Mouse (Mus musculus): ENCODE data around the gene Cyp4f18. TPM values are rescaled to one million over a fixed set of nuclear protein-coding genes. Genes with fewer than 3 reads are reported as not detected.
A peak's percentile ranks its signal among the peaks of the same experiment; 100 is the strongest.

The Cyp4f18 gene
- polyA plus RNA-seq, 1 experiment from 2014 or later = 1.3 TPM

DNA sequence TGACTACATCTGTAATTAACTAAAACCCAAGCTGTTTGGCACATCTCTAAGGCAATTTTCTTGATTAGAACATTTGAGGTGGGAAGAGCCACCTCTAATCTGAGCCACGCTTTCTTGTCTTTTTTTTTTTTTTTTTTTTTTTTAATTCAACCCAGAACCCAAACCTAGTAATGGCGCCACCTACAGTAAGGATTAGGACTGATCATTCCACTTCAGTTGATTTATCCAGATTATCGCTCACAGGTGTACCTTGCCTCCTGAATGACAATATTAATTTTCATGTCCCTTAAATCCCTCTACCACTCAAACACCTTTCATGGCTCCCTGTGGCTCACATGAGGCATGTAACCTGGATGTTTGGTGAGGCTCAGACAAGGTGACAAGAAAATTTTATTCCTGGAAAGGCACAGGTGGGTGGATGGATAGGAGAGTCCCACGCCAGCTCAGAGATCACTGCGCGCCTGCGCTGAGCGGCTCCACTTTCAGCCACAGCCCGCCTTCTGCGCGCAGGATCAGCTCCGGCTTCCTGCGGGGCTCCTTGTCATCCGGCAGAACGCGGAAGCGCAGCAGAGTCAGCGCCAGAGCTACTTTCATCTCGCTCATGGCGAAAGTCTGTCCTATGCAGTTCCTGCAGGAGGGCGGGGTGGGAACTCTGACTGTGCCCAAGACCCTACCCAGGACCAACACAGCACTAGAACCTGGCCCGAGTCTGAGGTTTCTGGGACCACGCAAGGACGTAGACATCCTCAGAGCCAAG lies 21.1 kb downstream of the Cyp4f18 start:
- peak overlapping the region; percentile 50; the same call in 1 of the 2 replicates for H3K9ac ChIP-seq (ENCODE audit: low read length)
- H3K9me3 ChIP-seq (ENCODE audit: control insufficient read depth, low read length) = no peaks in the 10 kb centered on the region
- H3K4me1 ChIP-seq (replicated peaks; ENCODE audit: control insufficient read depth, insufficient read depth) = 0 out of 2 replicates have a peak, but pooled peaks cover 2% of the 10 kb centered on the region
- H3K36me3 ChIP-seq (ENCODE audit: control insufficient read depth, insufficient read depth, low read length) = no peaks in the 10 kb centered on the region
- H3K4me2 ChIP-seq (replicated peaks; ENCODE audit: low read depth) = peak overlapping the region; percentile 72
- 0 out of 2 replicates have a peak overlapping the region, but pooled peaks have one; percentile 30 for H3K27ac ChIP-seq (replicated peaks)
- H3K4me3 ChIP-seq (ENCODE audit: low read depth, low read length) = peak overlapping the region; percentile 42
- TF ChIP-seq CTCF (IDR thresholded peaks at IDR 0.05; ENCODE audit: low read depth) (no peak; the same call in 1 of the 2 replicates), EP300 (optimal IDR thresholded peaks at IDR 0.05) (no peak)
- DNase-seq (ENCODE audit: low spot score) (peak; percentile 73), ATAC-seq (ENCODE audit: low FRiP score, low TSS enrichment) (peak; percentile 81)
- WGBS = 11% methylated on average over 24 of the region's 24 CpGs
- no peaks in the 10 kb centered on the region for H3K27me3 ChIP-seq (ENCODE audit: control insufficient read depth, insufficient read depth, low read length)

DNA sequence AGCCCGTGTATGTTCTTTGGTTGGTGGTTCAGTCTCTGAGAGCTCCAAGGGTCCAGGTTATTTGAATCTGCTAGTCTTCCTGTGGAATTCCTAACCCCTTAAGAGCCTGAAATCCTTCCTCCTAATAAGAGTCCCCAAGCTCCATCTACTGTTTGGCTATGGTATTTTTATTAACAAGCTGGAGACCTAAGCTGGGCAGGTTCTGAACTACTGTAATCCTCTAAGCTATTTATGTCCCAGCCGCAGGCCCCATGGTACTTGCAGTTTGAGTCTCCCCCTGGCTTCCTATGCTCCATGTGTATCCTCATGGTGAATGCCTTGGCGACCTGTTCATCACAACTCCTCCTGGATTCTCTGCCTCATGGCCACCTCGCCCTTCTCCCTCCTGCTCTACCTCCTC lies 24.8 kb downstream of the Cyp4f18 start:
- H3K9me3 ChIP-seq (ENCODE audit: control insufficient read depth, low read length) = no peaks in the 10 kb centered on the region
- no peak overlapping the region for H3K4me2 ChIP-seq (replicated peaks; ENCODE audit: low read depth)
- ATAC-seq (ENCODE audit: low FRiP score, low TSS enrichment) (no peak), DNase-seq (ENCODE audit: low spot score) (no peak)
- H3K4me3 ChIP-seq (ENCODE audit: low read depth, low read length) = no peak overlapping the region
- H3K27me3 ChIP-seq (ENCODE audit: control insufficient read depth, insufficient read depth, low read length) = no peaks in the 10 kb centered on the region
- no peak overlapping the region for H3K27ac ChIP-seq (replicated peaks)
- H3K36me3 ChIP-seq (ENCODE audit: control insufficient read depth, insufficient read depth, low read length) = no peaks in the 10 kb centered on the region
- no peak overlapping the region for H3K9ac ChIP-seq (ENCODE audit: low read length)
- 0 out of 2 replicates have a peak, but pooled peaks cover 2% of the 10 kb centered on the region for H3K4me1 ChIP-seq (replicated peaks; ENCODE audit: control insufficient read depth, insufficient read depth)
- WGBS = 64% methylated on average over 4 of the region's 4 CpGs
- TF ChIP-seq CTCF (IDR thresholded peaks at IDR 0.05; ENCODE audit: low read depth) (peak; percentile 66), EP300 (optimal IDR thresholded peaks at IDR 0.05) (no peak)

DNA sequence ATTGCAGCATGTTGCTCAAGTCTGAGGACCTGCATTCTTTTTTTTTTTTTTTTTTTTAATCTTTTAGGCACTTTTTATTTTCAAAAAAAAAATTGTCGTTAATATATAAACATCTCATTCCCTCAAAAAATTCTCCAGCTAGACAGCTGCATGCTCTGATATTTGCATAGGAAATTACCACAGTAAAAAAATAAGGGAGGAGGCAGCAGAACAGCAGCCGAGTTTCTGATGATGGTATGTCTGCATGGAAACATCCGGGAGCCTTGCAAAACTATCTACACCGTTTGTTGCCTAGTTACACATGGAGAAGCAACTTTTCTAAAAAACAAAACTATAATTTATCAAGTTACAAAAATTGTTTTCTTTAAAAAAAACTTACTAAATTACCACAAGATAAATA lies 28.0 kb downstream of the Cyp4f18 start:
- TF ChIP-seq CTCF (IDR thresholded peaks at IDR 0.05; ENCODE audit: low read depth) = no peak
- no peak for TF ChIP-seq EP300 (optimal IDR thresholded peaks at IDR 0.05)
- Histone ChIP-seq H3K9me3 (ENCODE audit: control insufficient read depth, low read length) (no peaks in the 10 kb centered on the region), H3K4me1 (replicated peaks; ENCODE audit: control insufficient read depth, insufficient read depth) (no peaks in the 10 kb centered on the region), H3K36me3 (ENCODE audit: control insufficient read depth, insufficient read depth, low read length) (no peaks in the 10 kb centered on the region), H3K27ac (replicated peaks) (no peak overlapping the region), H3K4me3 (ENCODE audit: low read depth, low read length) (no peak overlapping the region), H3K4me2 (replicated peaks; ENCODE audit: low read depth) (no peak overlapping the region), H3K27me3 (ENCODE audit: control insufficient read depth, insufficient read depth, low read length) (no peaks in the 10 kb centered on the region), H3K9ac (ENCODE audit: low read length) (no peak overlapping the region)
- WGBS = 60% methylated on average over 4 of the region's 4 CpGs
- DNase-seq (ENCODE audit: low spot score) = no peak
- no peak for ATAC-seq (ENCODE audit: low FRiP score, low TSS enrichment)

DNA sequence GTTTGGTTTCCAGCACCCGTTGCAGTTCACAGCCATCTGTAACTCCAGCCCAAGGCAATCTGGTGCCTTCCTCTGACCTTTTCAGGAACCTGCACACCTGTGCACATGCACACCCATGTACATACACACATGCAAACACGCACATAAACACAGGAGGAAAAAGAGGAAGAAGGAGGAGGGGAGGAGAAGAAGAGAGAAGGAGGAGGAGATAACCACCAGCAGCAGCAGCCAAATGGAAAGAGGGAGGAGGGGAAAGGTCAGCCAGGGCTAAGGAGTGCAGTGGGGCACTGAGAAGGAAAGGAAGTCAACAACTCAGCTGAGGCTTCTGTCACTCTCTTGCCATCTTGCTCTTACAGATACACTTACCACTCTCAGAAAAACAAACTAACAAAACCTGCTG lies 28.4 kb downstream of the Cyp4f18 start:
- no peaks in the 10 kb centered on the region for H3K9me3 ChIP-seq (ENCODE audit: control insufficient read depth, low read length)
- H3K36me3 ChIP-seq (ENCODE audit: control insufficient read depth, insufficient read depth, low read length) = no peaks in the 10 kb centered on the region
- H3K27ac ChIP-seq (replicated peaks) = no peak overlapping the region
- no peak overlapping the region for H3K4me3 ChIP-seq (ENCODE audit: low read depth, low read length)
- 21% methylated on average over 2 of the region's 2 CpGs for WGBS
- no peaks in the 10 kb centered on the region for H3K4me1 ChIP-seq (replicated peaks; ENCODE audit: control insufficient read depth, insufficient read depth)
- DNase-seq (ENCODE audit: low spot score) = no peak
- no peak overlapping the region for H3K9ac ChIP-seq (ENCODE audit: low read length)
- ATAC-seq (ENCODE audit: low FRiP score, low TSS enrichment) = no peak
- no peak overlapping the region for H3K4me2 ChIP-seq (replicated peaks; ENCODE audit: low read depth)
- TF ChIP-seq CTCF (IDR thresholded peaks at IDR 0.05; ENCODE audit: low read depth) = no peak
- no peak for TF ChIP-seq EP300 (optimal IDR thresholded peaks at IDR 0.05)
- H3K27me3 ChIP-seq (ENCODE audit: control insufficient read depth, insufficient read depth, low read length) = no peaks in the 10 kb centered on the region

DNA sequence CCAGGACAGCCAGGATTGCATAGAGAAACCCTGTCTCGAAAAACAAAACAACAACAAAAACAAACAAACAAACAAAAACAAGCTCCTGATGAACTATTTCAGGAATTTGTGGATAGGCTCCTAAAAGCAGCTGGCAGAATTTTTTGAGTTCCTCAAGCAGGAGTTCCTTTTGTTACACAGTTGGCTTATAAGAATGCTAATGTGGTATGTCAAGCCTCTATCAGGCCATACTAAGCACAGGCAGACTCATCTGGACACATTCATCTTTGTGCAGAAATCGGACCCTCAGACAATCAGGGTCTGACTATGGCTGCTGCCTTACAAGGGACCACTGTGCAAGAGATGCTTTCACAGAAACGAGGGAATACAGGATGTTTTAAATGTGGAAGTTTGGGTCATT lies 35.2 kb downstream of the Cyp4f18 start:
- Histone ChIP-seq H3K36me3 (ENCODE audit: control insufficient read depth, insufficient read depth, low read length) (no peaks in the 10 kb centered on the region), H3K27me3 (ENCODE audit: control insufficient read depth, insufficient read depth, low read length) (no peaks in the 10 kb centered on the region), H3K4me3 (ENCODE audit: low read depth, low read length) (no peak overlapping the region), H3K9me3 (ENCODE audit: control insufficient read depth, low read length) (no peaks in the 10 kb centered on the region), H3K4me2 (replicated peaks; ENCODE audit: low read depth) (no peak overlapping the region), H3K9ac (ENCODE audit: low read length) (no peak overlapping the region), H3K4me1 (replicated peaks; ENCODE audit: control insufficient read depth, insufficient read depth) (no peaks in the 10 kb centered on the region), H3K27ac (replicated peaks) (no peak overlapping the region)
- WGBS = 76% methylated on average over 3 of the region's 3 CpGs
- DNase-seq (ENCODE audit: low spot score) (no peak), ATAC-seq (ENCODE audit: low FRiP score, low TSS enrichment) (no peak)
- no peak for TF ChIP-seq CTCF (IDR thresholded peaks at IDR 0.05; ENCODE audit: low read depth)
- TF ChIP-seq EP300 (optimal IDR thresholded peaks at IDR 0.05) = no peak

DNA sequence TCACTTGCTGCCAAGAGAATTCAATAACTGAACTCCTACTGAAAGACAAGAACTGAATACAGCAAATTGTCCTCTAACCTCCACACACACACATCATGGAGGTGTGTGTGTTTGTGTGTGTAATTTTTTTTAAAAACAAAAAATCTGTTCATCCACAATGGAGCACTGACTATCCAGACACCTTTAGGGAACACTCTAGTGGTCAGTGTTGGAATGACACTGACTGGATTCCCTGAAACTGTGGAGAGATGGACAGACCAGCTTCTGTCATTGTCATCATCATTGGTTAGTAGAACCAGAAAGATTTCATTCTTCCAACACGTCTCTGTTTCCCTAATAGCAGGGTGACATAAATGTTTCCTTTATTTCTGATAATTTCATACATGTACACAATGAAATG lies 37.5 kb downstream of the Cyp4f18 start:
- ATAC-seq (ENCODE audit: low FRiP score, low TSS enrichment) = no peak
- Histone ChIP-seq H3K4me1 (replicated peaks; ENCODE audit: control insufficient read depth, insufficient read depth) (no peaks in the 10 kb centered on the region), H3K4me3 (ENCODE audit: low read depth, low read length) (no peak overlapping the region), H3K4me2 (replicated peaks; ENCODE audit: low read depth) (no peak overlapping the region), H3K9ac (ENCODE audit: low read length) (no peak overlapping the region), H3K27me3 (ENCODE audit: control insufficient read depth, insufficient read depth, low read length) (no peaks in the 10 kb centered on the region), H3K9me3 (ENCODE audit: control insufficient read depth, low read length) (no peaks in the 10 kb centered on the region), H3K27ac (replicated peaks) (no peak overlapping the region), H3K36me3 (ENCODE audit: control insufficient read depth, insufficient read depth, low read length) (peaks cover 4% of the 10 kb centered on the region)
- TF ChIP-seq EP300 (optimal IDR thresholded peaks at IDR 0.05) (no peak), CTCF (IDR thresholded peaks at IDR 0.05; ENCODE audit: low read depth) (peak; percentile 72)
- WGBS = 54% methylated on average over 1 of the region's 1 CpGs
- no peak for DNase-seq (ENCODE audit: low spot score)
